In the genomic region with DNA sequence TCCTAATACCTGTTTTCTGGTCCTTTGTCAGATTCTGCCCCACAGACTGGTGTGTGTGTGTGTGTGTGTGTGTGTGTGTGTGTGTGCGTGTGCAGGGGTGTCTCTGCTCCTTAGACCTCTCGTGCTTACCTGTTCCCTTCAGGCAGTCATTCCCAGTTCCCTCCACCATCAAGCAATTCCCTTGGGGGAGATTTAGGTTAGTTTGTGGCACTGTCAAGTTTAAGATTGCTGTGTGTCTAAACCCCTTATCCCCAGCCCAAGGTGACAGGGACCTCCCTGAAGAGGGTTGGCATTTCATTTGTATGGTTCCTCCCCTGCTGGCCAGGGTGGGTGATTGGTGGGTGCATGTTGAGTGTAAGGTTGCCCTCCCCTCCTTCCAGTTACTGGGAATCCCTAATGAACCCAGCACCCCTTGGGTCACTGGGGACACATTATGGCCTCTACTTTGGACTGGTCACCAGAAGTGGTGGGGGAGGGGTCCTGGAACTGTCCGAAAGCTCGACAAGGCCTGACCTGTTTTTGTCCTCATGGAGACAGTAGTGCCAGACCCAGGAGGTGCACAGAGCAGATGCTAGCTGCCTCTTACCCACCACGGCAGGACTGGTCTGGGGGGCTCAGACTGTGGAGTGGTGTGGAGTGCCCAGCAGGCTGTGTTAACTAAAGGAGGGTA, we compare ENCODE assay signal across 9 mouse cellular contexts. TPM values are rescaled to one million over a fixed set of nuclear protein-coding genes. Genes with fewer than 3 reads are reported as not detected.
A peak's percentile ranks its signal among the peaks of the same experiment; 100 is the strongest.
DNase-seq lines count a peak whose midpoint lies in the region; ATAC-seq and TF ChIP-seq lines count a peak whose summit lies in the region.
"Had no signal": no experiment of that assay in that cellular context is flagged by ENCODE, and none has a peak within 500 bp of the region (broad histone marks: within the 10 kb centered on the region; RNA-seq: fewer than 3 reads in every experiment).

No protein-coding gene starts in this region.

- H3K9me3 ChIP-seq in hindbrain, postnatal 0 days (ENCODE audit: low read length), result no peaks in the 10 kb centered on the region
- no peaks in the 10 kb centered on the region for H3K9me3 ChIP-seq in hindbrain, embryonic 11.5 days (ENCODE audit: control insufficient read depth, low read length)
- H3K9me3 ChIP-seq in embryonic facial prominence, embryonic 11.5 days (replicated peaks; ENCODE audit: control insufficient read depth, low read length), result no peaks in the 10 kb centered on the region
- no peaks in the 10 kb centered on the region for H3K9me3 ChIP-seq in lung, postnatal 0 days (ENCODE audit: low read length)

- no peak for TF ChIP-seq CTCF in hindbrain, postnatal 0 days (IDR thresholded peaks at IDR 0.05; ENCODE audit: low read depth)
- TF ChIP-seq CTCF in lung, postnatal 0 days (IDR thresholded peaks at IDR 0.05), result peak; percentile 17; the same call in 1 of the 2 replicates

- 57% methylated on average over 5 of the region's 5 CpGs for WGBS in hindbrain, postnatal 0 days
- 57% methylated on average over 5 of the region's 5 CpGs for WGBS in hindbrain, embryonic 11.5 days
- 54% methylated on average over 5 of the region's 5 CpGs for WGBS in embryonic facial prominence, embryonic 11.5 days
- 35% methylated on average over 5 of the region's 5 CpGs for WGBS in lung, postnatal 0 days

- H3K9ac ChIP-seq in hindbrain, postnatal 0 days (replicated peaks; ENCODE audit: low read length), result no peak overlapping the region
- no peak overlapping the region for H3K9ac ChIP-seq in hindbrain, embryonic 11.5 days (ENCODE audit: low read depth, low read length)
- H3K9ac ChIP-seq in embryonic facial prominence, embryonic 11.5 days (replicated peaks; ENCODE audit: low read length), result 0 out of 2 replicates have a peak overlapping the region, but pooled peaks have one; percentile 9
- peak overlapping the region; percentile 37 for H3K9ac ChIP-seq in lung, postnatal 0 days (replicated peaks; ENCODE audit: low read depth)

- no peak for DNase-seq in hindbrain, postnatal 0 days (ENCODE audit: low spot score)
- no peak for DNase-seq in hindbrain, embryonic 11.5 days (ENCODE audit: low spot score)
- no peak for DNase-seq in embryonic facial prominence, embryonic 11.5 days (ENCODE audit: low spot score)
- DNase-seq in kidney, adult 8-10 months, result peak; percentile 37 to 43
- DNase-seq in lung, postnatal 0 days (ENCODE audit: low spot score), result peak; percentile 43
- DNase-seq in right cerebral cortex, postnatal 14 days, result no peak
- DNase-seq in urinary bladder, postnatal 14 days (ENCODE audit: low spot score), result no peak
- DNase-seq: cerebellum, postnatal 36 days had no signal

- H3K4me2 ChIP-seq in hindbrain, postnatal 0 days (ENCODE audit: low read depth, low read length), result peak overlapping the region; percentile 30
- no peak overlapping the region for H3K4me2 ChIP-seq in hindbrain, embryonic 11.5 days (replicated peaks; ENCODE audit: low read depth, low read length)
- no peak overlapping the region for H3K4me2 ChIP-seq in embryonic facial prominence, embryonic 11.5 days (ENCODE audit: low read depth, low read length)
- H3K4me2 ChIP-seq in lung, postnatal 0 days (replicated peaks; ENCODE audit: low read depth, low read length), result peak overlapping the region; percentile 71

- H3K4me1 ChIP-seq in hindbrain, postnatal 0 days (ENCODE audit: insufficient read depth, low read length), result no peaks in the 10 kb centered on the region
- H3K4me1 ChIP-seq in hindbrain, embryonic 11.5 days (replicated peaks; ENCODE audit: control insufficient read depth, insufficient read depth, low read length), result no peaks in the 10 kb centered on the region
- 0 out of 2 replicates have a peak, but pooled peaks cover 2% of the 10 kb centered on the region for H3K4me1 ChIP-seq in embryonic facial prominence, embryonic 11.5 days (ENCODE audit: control insufficient read depth, insufficient read depth, low read length)
- peaks cover 22% of the 10 kb centered on the region; the same call in 1 of the 2 replicates for H3K4me1 ChIP-seq in lung, postnatal 0 days (ENCODE audit: insufficient read depth, low read depth, low read length)

- no peaks in the 10 kb centered on the region for H3K36me3 ChIP-seq in hindbrain, postnatal 0 days (ENCODE audit: insufficient read depth, low read length)
- no peaks in the 10 kb centered on the region for H3K36me3 ChIP-seq in hindbrain, embryonic 11.5 days (ENCODE audit: control insufficient read depth, insufficient read depth, low read length)
- no peaks in the 10 kb centered on the region for H3K36me3 ChIP-seq in embryonic facial prominence, embryonic 11.5 days (replicated peaks; ENCODE audit: control insufficient read depth, insufficient read depth, low read depth, low read length)
- no peaks in the 10 kb centered on the region; the same call in 1 of the 2 replicates for H3K36me3 ChIP-seq in lung, postnatal 0 days (ENCODE audit: insufficient read depth, low read length)

- H3K27ac ChIP-seq in hindbrain, postnatal 0 days, result no peak overlapping the region
- H3K27ac ChIP-seq in hindbrain, embryonic 11.5 days (ENCODE audit: low read depth, low read length), result no peak overlapping the region
- no peak overlapping the region for H3K27ac ChIP-seq in embryonic facial prominence, embryonic 11.5 days (replicated peaks; ENCODE audit: low read depth, low read length)
- peak overlapping the region; percentile 85 for H3K27ac ChIP-seq in lung, postnatal 0 days (ENCODE audit: low read length)

- ATAC-seq in hindbrain, postnatal 0 days, result no peak
- ATAC-seq in hindbrain, embryonic 11.5 days (ENCODE audit: low FRiP score), result no peak
- ATAC-seq in embryonic facial prominence, embryonic 11.5 days (replicated peaks; ENCODE audit: insufficient number of reproducible peaks, low FRiP score, low TSS enrichment, low read depth), result no peak
- ATAC-seq in lung, postnatal 0 days, result no peak
- no peak for ATAC-seq in activated CD4-positive, CD25-positive, alpha-beta regulatory T cell, adult 4 months

- TF ChIP-seq EP300 in lung, postnatal 0 days (IDR thresholded peaks at IDR 0.05), result no peak

- H3K27me3 ChIP-seq in hindbrain, postnatal 0 days (ENCODE audit: insufficient read depth, low read length), result no peaks in the 10 kb centered on the region
- no peaks in the 10 kb centered on the region for H3K27me3 ChIP-seq in hindbrain, embryonic 11.5 days (ENCODE audit: control insufficient read depth, insufficient read depth, low read length)
- no peaks in the 10 kb centered on the region for H3K27me3 ChIP-seq in embryonic facial prominence, embryonic 11.5 days (ENCODE audit: control insufficient read depth, insufficient read depth, low read length)
- H3K27me3 ChIP-seq in lung, postnatal 0 days (replicated peaks; ENCODE audit: insufficient read depth, low read length), result no peaks in the 10 kb centered on the region

- H3K4me3 ChIP-seq in hindbrain, postnatal 0 days (ENCODE audit: low read length), result no peak overlapping the region
- no peak overlapping the region for H3K4me3 ChIP-seq in hindbrain, embryonic 11.5 days (ENCODE audit: low read depth, low read length)
- H3K4me3 ChIP-seq in embryonic facial prominence, embryonic 11.5 days (ENCODE audit: low read depth, low read length), result no peak overlapping the region
- peak overlapping the region; percentile 30 for H3K4me3 ChIP-seq in lung, postnatal 0 days (ENCODE audit: low read depth, low read length)

RNA-seq across cellular contexts. Expression of gene Arap1, which starts 31.1 kb away (rescaled TPM):
- total RNA-seq in hindbrain, postnatal 0 days (2014; rRNA removed), result 19.2 and 44.0 TPM in 2 replicates
- polyA plus RNA-seq in hindbrain, postnatal 0 days (2015; fragmentation: Nextera tagmentation; extraction: Ambion mirVana), result 9.2 and 10.5 TPM in 2 replicates
- polyA plus RNA-seq in hindbrain, embryonic 11.5 days (2014; fragmentation: Nextera tagmentation; extraction: Ambion mirVana), result 13.9 and 14.2 TPM in 2 replicates
- 13.5 and 14.1 TPM in 2 replicates for polyA plus RNA-seq in embryonic facial prominence, embryonic 11.5 days (2014; fragmentation: Nextera tagmentation; extraction: Ambion mirVana)
- polyA plus RNA-seq in lung, postnatal 0 days (2015; fragmentation: Nextera tagmentation; extraction: Ambion mirVana), result 105 and 110 TPM in 2 replicates
- polyA plus RNA-seq in activated CD4-positive, CD25-positive, alpha-beta regulatory T cell, adult 4 months (2017; shearing (Covaris generic)), result 10 to 100 TPM; 27.1 to 51.2 TPM

RNA-seq across cellular contexts. Expression of gene Gm45837, which starts 31.8 kb away (rescaled TPM):
- total RNA-seq in hindbrain, postnatal 0 days (2014; rRNA removed), result not detected in 2 replicates
- not detected in 2 replicates for polyA plus RNA-seq in hindbrain, postnatal 0 days (2015; fragmentation: Nextera tagmentation; extraction: Ambion mirVana)
- 0.99 TPM in 1 of 2 replicates, not detected in the other for polyA plus RNA-seq in hindbrain, embryonic 11.5 days (2014; fragmentation: Nextera tagmentation; extraction: Ambion mirVana)
- 4.2 TPM in 1 of 2 replicates, not detected in the other for polyA plus RNA-seq in embryonic facial prominence, embryonic 11.5 days (2014; fragmentation: Nextera tagmentation; extraction: Ambion mirVana)
- polyA plus RNA-seq in lung, postnatal 0 days (2015; fragmentation: Nextera tagmentation; extraction: Ambion mirVana), result 4.0 and 4.2 TPM in 2 replicates
- 10 to 100 TPM; 15.9 to 22.1 TPM for polyA plus RNA-seq in activated CD4-positive, CD25-positive, alpha-beta regulatory T cell, adult 4 months (2017; shearing (Covaris generic))

RNA-seq across cellular contexts. Expression of gene Pde2a, which starts 42.6 kb away (rescaled TPM):
- total RNA-seq in hindbrain, postnatal 0 days (2014; rRNA removed), result 54.4 and 55.8 TPM in 2 replicates
- 26.7 and 27.1 TPM in 2 replicates for polyA plus RNA-seq in hindbrain, postnatal 0 days (2015; fragmentation: Nextera tagmentation; extraction: Ambion mirVana)
- 14.4 and 17.8 TPM in 2 replicates for polyA plus RNA-seq in hindbrain, embryonic 11.5 days (2014; fragmentation: Nextera tagmentation; extraction: Ambion mirVana)
- 10.6 and 18.6 TPM in 2 replicates for polyA plus RNA-seq in embryonic facial prominence, embryonic 11.5 days (2014; fragmentation: Nextera tagmentation; extraction: Ambion mirVana)
- 3.2 and 4.3 TPM in 2 replicates for polyA plus RNA-seq in lung, postnatal 0 days (2015; fragmentation: Nextera tagmentation; extraction: Ambion mirVana)
- 10 to 100 TPM; 13.4 to 18.5 TPM for polyA plus RNA-seq in activated CD4-positive, CD25-positive, alpha-beta regulatory T cell, adult 4 months (2017; shearing (Covaris generic))

Comparison
In these comparisons a context has a peak if more than half of its experiments do, and no peak if none do; other contexts are left out.
1. H3K4me2 ChIP-seq: peak in hindbrain, postnatal 0 days (single experiment) and lung, postnatal 0 days (single experiment); none in hindbrain, embryonic 11.5 days (single experiment) and embryonic facial prominence, embryonic 11.5 days (single experiment).
2. DNase-seq: peak in kidney, adult 8-10 months (2 of 2) and lung, postnatal 0 days (single experiment); none in hindbrain, postnatal 0 days (single experiment), hindbrain, embryonic 11.5 days (single experiment), embryonic facial prominence, embryonic 11.5 days (single experiment), right cerebral cortex, postnatal 14 days (single experiment) and urinary bladder, postnatal 14 days (single experiment).
3. H3K9ac ChIP-seq: peak in embryonic facial prominence, embryonic 11.5 days (single experiment) and lung, postnatal 0 days (single experiment); none in hindbrain, postnatal 0 days (single experiment) and hindbrain, embryonic 11.5 days (single experiment).